Mouse (Mus musculus) heart, embryonic 16.5 days (tissue): ENCODE results near the gene Shisal2a. TPM values are rescaled to one million over a fixed set of nuclear protein-coding genes. Genes with fewer than 3 reads are reported as not detected.

Experiments
- ATAC-seq: fragments of 200-750 bp; cut with Nextera tagmentation; replicated peaks from 2 replicates; pipeline ENCODE4 v1.8.0; 2017; ENCODE audit warnings: moderate number of reproducible peaks; ENCODE audit not compliant: insufficient read depth, low FRiP score; ENCODE audit errors: extremely low read depth
- H3K27ac ChIP-seq: fragments of 300-500 bp; sonication (generic); 2 replicates; pipeline ENCODE4 v1.5.1; 2014; ENCODE audit warnings: mild to moderate bottlenecking, low read length, control low read depth, moderate library complexity
- H3K27me3 ChIP-seq: fragments of 300-500 bp; sonication (generic); 2 replicates; pipeline ENCODE4 v1.6.1; 2014; ENCODE audit warnings: low read length, mixed read lengths; ENCODE audit not compliant: control insufficient read depth, insufficient read depth
- H3K36me3 ChIP-seq: fragments of 300-500 bp; sonication (generic); 2 replicates; pipeline ENCODE4 v1.6.1; 2014; ENCODE audit not compliant: control insufficient read depth, insufficient read depth
- H3K4me1 ChIP-seq: fragments of 300-500 bp; sonication (generic); 2 replicates; pipeline ENCODE4 v1.6.1; 2014; ENCODE audit warnings: low read length, mixed read lengths; ENCODE audit not compliant: control insufficient read depth, insufficient read depth
- H3K4me2 ChIP-seq: fragments of 300-500 bp; sonication (generic); 2 replicates; pipeline ENCODE4 v1.6.1; 2014; ENCODE audit warnings: low read depth, mild to moderate bottlenecking, control low read depth, low read length
- H3K4me3 ChIP-seq: fragments of 300-500 bp; sonication (generic); 2 replicates; pipeline ENCODE4 v1.5.1; 2014; ENCODE audit warnings: mild to moderate bottlenecking, control low read depth, low read length
- H3K9ac ChIP-seq: fragments of 300-500 bp; sonication (generic); 2 replicates; pipeline ENCODE4 v1.6.1; 2014; ENCODE audit warnings: low read length, control low read depth
- H3K9me3 ChIP-seq: fragments of 300-500 bp; sonication (generic); replicated peaks from 2 replicates; pipeline ENCODE4 v1.6.1; 2016; ENCODE audit warnings: low read length; ENCODE audit not compliant: control insufficient read depth
- WGBS: fragments of 180-500 bp; shearing (Covaris S2); extraction: QIAGEN DNeasy Blood & Tissue Kit; methylation state at CpG from one replicate; pipeline ENCODE4 v1.1.7; 2014; 5-methylcytosine and 5-hydroxymethylcytosine counted together
- polyA plus RNA-seq: library from polyadenylated mRNA; unstranded; fragments of >200 nt; fragmentation: Nextera tagmentation; extraction: Ambion mirVana; gene quantifications from 2 replicates; pipeline ENCODE4 v1.2.1, GENCODE M21; 2015

Gene Shisal2a
- polyA plus RNA-seq, 1 experiment from 2014 or later: 1.3 TPM

- ATAC-seq: no peak
- Histone ChIP-seq H3K4me2 (no peak overlapping the region), H3K27ac (peak overlapping the region; percentile 81), H3K9me3 (no peaks in the 10 kb centered on the region), H3K9ac (no peak overlapping the region), H3K4me1 (peaks cover 37% of the 10 kb centered on the region), H3K4me3 (no peak overlapping the region), H3K27me3 (no peaks in the 10 kb centered on the region), H3K36me3 (no peaks in the 10 kb centered on the region)
- 19% methylated on average over 8 of the region's 8 CpGs for WGBS
Observed at GRCm38 (mm10) chr4:108349836-108350547, 33.2 kb downstream of the Shisal2a start.

- no peaks in the 10 kb centered on the region for H3K27me3 ChIP-seq
- WGBS: 83% methylated on average over 3 of the region's 3 CpGs
- no peaks in the 10 kb centered on the region for H3K9me3 ChIP-seq
- no peak for ATAC-seq
- no peak overlapping the region for H3K4me2 ChIP-seq
- H3K4me3 ChIP-seq: no peak overlapping the region
- H3K4me1 ChIP-seq: peaks cover 34% of the 10 kb centered on the region
- 0 out of 2 replicates have a peak overlapping the region, but pooled peaks have one; percentile 26 for H3K9ac ChIP-seq
- no peaks in the 10 kb centered on the region for H3K36me3 ChIP-seq
- H3K27ac ChIP-seq: peak overlapping the region; percentile 49; the same call in 1 of the 2 replicates
Observed at GRCm38 (mm10) chr4:108349064-108349463, 34.1 kb downstream of the Shisal2a start.

DNA sequence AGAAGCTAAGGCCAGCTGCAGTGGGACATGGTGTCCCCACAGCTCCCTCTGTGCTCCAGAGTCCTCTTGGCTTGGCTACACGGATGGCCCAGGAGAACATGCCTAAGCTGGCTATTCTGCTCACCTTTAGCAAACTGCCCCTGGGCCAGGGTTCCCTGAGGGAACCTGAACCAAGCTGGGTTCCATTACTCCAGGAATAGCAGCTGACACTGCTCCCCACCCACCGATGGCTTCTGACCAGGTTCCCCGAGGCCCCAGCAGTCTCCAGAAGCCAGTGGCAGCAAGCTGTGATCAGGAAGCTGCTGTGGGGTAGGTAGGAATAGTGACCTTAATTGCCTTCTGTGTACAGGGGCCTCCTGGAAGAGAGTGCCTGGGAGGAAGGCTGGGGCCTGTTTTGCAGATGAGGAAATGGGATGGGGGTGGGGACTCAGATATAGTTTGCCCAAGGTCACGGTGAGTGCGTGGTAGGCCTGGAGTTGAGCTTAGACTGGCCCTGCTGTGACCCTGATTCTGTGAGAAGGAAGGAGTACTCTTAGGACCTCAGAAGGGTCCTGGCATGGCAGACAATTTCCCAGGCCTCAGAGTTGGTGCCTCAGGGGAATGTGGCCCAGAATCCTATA lies 34.8 kb downstream of the Shisal2a start:
- H3K9me3 ChIP-seq: no peaks in the 10 kb centered on the region
- ATAC-seq: no peak; the same call in 1 of the 2 replicates
- WGBS: 22% methylated on average over 5 of the region's 5 CpGs
- H3K27me3 ChIP-seq: no peaks in the 10 kb centered on the region
- peaks cover 33% of the 10 kb centered on the region for H3K4me1 ChIP-seq
- H3K27ac ChIP-seq: peak overlapping the region; percentile 49
- peak overlapping the region; percentile 26; the same call in 1 of the 2 replicates for H3K9ac ChIP-seq
- no peak overlapping the region for H3K4me2 ChIP-seq
- H3K4me3 ChIP-seq: no peak overlapping the region
- no peaks in the 10 kb centered on the region for H3K36me3 ChIP-seq

DNA sequence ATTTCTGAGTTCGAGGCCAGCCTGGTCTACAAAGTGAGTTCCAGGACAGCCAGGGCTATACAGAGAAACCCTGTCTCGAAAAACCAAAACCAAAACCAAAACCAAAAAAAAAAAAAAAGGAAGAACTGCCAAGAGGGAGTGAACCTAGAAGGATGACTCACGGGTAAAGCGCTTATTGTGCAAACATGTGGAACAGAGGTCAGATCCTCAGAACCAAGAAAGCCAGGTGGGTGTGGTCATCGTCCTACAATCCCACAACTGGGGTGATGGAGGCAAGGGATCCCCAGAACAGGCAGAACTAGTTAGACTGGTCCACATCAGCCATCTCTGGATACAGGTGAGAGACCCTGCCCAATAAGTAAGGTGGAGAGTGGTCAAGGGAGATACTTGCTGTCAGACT lies 36.0 kb downstream of the Shisal2a start:
- H3K4me3 ChIP-seq: no peak overlapping the region
- ATAC-seq: no peak

DNA sequence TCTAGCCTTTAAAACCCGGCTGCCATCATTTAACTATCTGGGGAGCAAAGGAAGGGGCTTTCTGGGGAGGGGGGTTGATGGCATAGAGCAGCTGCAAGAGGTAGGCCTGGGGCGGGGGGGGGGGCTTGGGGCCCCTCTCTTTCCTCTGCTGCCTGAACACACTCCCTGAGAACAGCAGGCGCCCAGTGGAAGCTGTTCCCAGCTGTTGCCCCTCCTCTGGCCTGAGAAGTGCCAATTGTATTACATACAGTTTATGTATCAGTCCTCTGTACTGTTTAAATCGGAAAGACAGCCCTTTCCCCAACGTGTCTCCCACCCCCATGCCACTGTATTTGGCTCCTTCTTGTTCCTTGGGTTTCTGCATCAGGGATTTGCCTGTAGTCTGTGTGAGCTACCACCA lies 37.3 kb downstream of the Shisal2a start:
- 55% methylated on average over 5 of the region's 5 CpGs for WGBS
- no peak overlapping the region for H3K4me2 ChIP-seq
- H3K4me3 ChIP-seq: no peak overlapping the region
- no peaks in the 10 kb centered on the region for H3K27me3 ChIP-seq
- H3K4me1 ChIP-seq: peaks cover 26% of the 10 kb centered on the region
- H3K9me3 ChIP-seq: no peaks in the 10 kb centered on the region
- no peak for ATAC-seq
- no peak overlapping the region for H3K27ac ChIP-seq
- no peak overlapping the region for H3K9ac ChIP-seq
- H3K36me3 ChIP-seq: no peaks in the 10 kb centered on the region

More for the DNA sequence above, 36.0 kb downstream of the Shisal2a start:
- Histone ChIP-seq H3K27me3 (no peaks in the 10 kb centered on the region), H3K4me1 (peaks cover 33% of the 10 kb centered on the region), H3K4me2 (no peak overlapping the region), H3K36me3 (no peaks in the 10 kb centered on the region), H3K9ac (no peak overlapping the region), H3K9me3 (no peaks in the 10 kb centered on the region), H3K27ac (no peak overlapping the region)
- 78% methylated on average over 5 of the region's 5 CpGs for WGBS

DNA sequence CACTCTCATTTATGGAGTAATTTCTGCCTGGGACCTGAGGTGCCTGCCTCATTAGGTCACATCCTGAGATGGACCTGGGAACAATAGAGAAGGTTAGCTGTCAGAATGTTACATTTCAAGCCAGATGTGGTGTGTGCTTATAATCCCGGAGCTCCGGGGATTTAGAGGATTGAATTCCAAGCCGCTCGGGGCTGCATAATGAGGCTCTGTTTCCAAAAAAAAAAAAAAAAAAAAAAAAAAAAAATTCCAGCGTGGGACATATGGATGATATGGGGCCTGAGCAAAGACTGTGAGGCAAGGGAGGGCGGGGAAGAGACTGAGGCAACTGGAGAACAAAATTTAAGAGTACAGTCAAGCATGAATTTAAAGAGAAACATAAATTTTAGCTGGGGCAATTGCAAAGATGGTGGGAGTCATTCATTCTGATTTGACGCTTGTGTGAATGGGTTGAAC lies 38.5 kb downstream of the Shisal2a start:
- peaks cover 2% of the 10 kb centered on the region; the same call in 1 of the 2 replicates for H3K36me3 ChIP-seq
- H3K4me2 ChIP-seq: no peak overlapping the region
- peaks cover 15% of the 10 kb centered on the region for H3K4me1 ChIP-seq
- peak overlapping the region; percentile 57 for H3K27ac ChIP-seq
- no peaks in the 10 kb centered on the region for H3K9me3 ChIP-seq
- no peaks in the 10 kb centered on the region for H3K27me3 ChIP-seq
- ATAC-seq: no peak
- H3K9ac ChIP-seq: no peak overlapping the region
- no peak overlapping the region for H3K4me3 ChIP-seq
- 49% methylated on average over 7 of the region's 7 CpGs for WGBS

- no peaks in the 10 kb centered on the region for H3K27me3 ChIP-seq
- H3K4me1 ChIP-seq: 0 out of 2 replicates have a peak, but pooled peaks cover under 1% of the 10 kb centered on the region
- no peak overlapping the region for H3K4me2 ChIP-seq
- H3K36me3 ChIP-seq: peaks cover 27% of the 10 kb centered on the region
- WGBS: 28% methylated on average over 4 of the region's 4 CpGs
- peak; percentile 66 for ATAC-seq
- no peak overlapping the region for H3K27ac ChIP-seq
- no peak overlapping the region for H3K4me3 ChIP-seq
- H3K9ac ChIP-seq: no peak overlapping the region
- H3K9me3 ChIP-seq: no peaks in the 10 kb centered on the region
Observed at GRCm38 (mm10) chr4:108339277-108339690, 43.9 kb downstream of the Shisal2a start.

DNA sequence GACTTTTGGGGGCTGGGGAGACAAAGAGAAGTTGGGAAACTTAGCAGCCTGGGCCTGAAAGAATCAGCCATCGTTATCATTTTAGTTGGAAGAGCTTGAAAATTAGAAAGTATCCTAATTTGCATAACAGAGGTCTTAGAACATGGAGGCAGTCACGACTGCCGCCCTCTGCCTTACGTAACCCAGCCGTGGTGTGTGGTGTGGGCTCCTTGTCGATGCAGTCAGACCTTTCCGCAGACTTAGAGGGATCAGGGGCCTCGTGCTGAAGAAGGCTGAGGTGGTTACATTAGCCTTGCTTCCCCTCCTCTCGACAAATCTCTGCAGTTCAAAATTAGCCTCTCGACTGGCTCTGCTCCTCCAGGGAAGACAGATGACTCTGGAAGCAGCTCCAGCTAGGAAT lies 44.3 kb downstream of the Shisal2a start:
- Histone ChIP-seq H3K4me3 (no peak overlapping the region), H3K27me3 (no peaks in the 10 kb centered on the region), H3K27ac (no peak overlapping the region), H3K9me3 (no peaks in the 10 kb centered on the region), H3K36me3 (peaks cover 27% of the 10 kb centered on the region), H3K4me2 (no peak overlapping the region), H3K4me1 (no peaks in the 10 kb centered on the region), H3K9ac (no peak overlapping the region)
- ATAC-seq: no peak
- WGBS: 60% methylated on average over 10 of the region's 10 CpGs

DNA sequence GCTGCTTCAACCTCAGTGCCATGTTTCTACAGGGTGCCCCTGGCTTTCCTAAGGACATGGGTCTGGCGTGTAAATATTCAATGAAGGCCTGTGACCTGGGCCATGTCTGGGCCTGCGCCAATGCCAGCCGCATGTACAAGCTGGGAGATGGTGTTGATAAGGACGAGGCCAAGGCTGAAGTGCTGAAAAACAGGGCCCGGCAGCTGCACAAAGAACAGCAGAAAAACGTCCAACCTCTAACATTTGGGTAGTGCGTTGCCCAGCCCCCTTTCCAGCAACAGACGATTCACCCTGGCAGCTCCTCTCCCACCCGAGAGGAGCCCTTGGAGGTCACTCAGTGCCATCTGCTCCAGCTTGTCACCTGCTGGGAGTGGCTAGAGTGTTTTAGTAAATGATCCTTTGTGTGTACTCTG lies 44.8 kb downstream of the Shisal2a start:
- Histone ChIP-seq H3K27ac (no peak overlapping the region), H3K4me1 (no peaks in the 10 kb centered on the region), H3K9me3 (no peaks in the 10 kb centered on the region), H3K4me2 (no peak overlapping the region), H3K9ac (no peak overlapping the region), H3K4me3 (no peak overlapping the region), H3K27me3 (no peaks in the 10 kb centered on the region), H3K36me3 (peaks cover 27% of the 10 kb centered on the region)
- no peak for ATAC-seq
- 55% methylated on average over 9 of the region's 9 CpGs for WGBS
